Mouse (Mus musculus) testis, adult 2 months (tissue): ENCODE data around the gene Fcrls. TPM values are rescaled to one million over a fixed set of nuclear protein-coding genes. Genes with fewer than 3 reads are reported as not detected.

Experiments
- H3K27ac ChIP-seq: fragments of 200-500 bp; 2 replicates; pipeline ENCODE4 v1.5.1; 2012; ENCODE audit warnings: low read depth, low read length; ENCODE audit not compliant: control insufficient read depth, insufficient read depth
- H3K27me3 ChIP-seq: fragments of 200-500 bp; 2 replicates; pipeline ENCODE4 v1.6.1; 2012; ENCODE audit warnings: mild to moderate bottlenecking, low read length, moderate library complexity; ENCODE audit not compliant: control insufficient read depth, insufficient read depth
- H3K36me3 ChIP-seq: fragments of 200-500 bp; 2 replicates; pipeline ENCODE4 v1.6.1; 2012; ENCODE audit warnings: mild to moderate bottlenecking, low read length; ENCODE audit not compliant: control insufficient read depth, insufficient read depth
- H3K4me1 ChIP-seq: fragments of 200-500 bp; 2 replicates; pipeline ENCODE4 v1.6.1; 2012; ENCODE audit warnings: low read length; ENCODE audit not compliant: control insufficient read depth, insufficient read depth
- H3K4me3 ChIP-seq: fragments of 200-500 bp; 2 replicates; pipeline ENCODE4 v1.5.1; 2012; ENCODE audit warnings: low read depth, mild to moderate bottlenecking, low read length, moderate library complexity, mixed read lengths; ENCODE audit not compliant: control insufficient read depth
- CTCF ChIP-seq: fragments of 200-500 bp; IDR thresholded peaks from 2 replicates; pipeline ENCODE4 v1.5.1; 2012; ENCODE audit warnings: low read depth, mild to moderate bottlenecking, inconsistent platforms, low read length, moderate library complexity; ENCODE audit not compliant: control insufficient read depth, insufficient read depth, insufficient replicate concordance
- POLR2A ChIP-seq: fragments of 200-500 bp; IDR thresholded peaks from 2 replicates; pipeline ENCODE4 v1.6.1; 2012; ENCODE audit warnings: low read depth, mild to moderate bottlenecking, inconsistent platforms, low read length, moderate library complexity; ENCODE audit not compliant: control insufficient read depth
- polyA plus RNA-seq: library from polyadenylated mRNA; depleted of rRNA; stranded (reverse); fragments of >200 nt; gene quantifications from 2 replicates; pipeline ENCODE4 v1.2.3, GENCODE M21; 2012; rRNA removed

The Fcrls gene
- polyA plus RNA-seq, 1 experiment, result 0.65 TPM

DNA sequence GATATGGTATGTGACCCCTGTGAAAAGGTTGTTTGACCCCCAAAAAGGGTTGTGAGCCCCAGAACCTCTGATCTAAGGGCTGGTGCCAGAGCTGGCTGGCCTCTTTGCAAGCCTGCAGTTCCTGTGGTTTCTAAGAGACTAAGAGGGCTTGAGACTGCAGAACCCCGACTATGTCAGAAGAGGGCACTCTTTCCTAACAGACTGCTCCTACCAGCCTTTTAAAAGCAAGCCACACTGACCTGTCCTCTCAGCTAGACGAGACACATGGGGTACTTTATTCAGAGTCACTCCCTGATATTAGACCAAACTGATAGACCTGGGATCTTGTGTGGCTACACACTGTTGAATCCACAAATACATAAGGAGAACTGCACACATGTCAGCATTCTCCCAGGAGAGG is 19.9 kb downstream of the Fcrls start:
- Histone ChIP-seq H3K4me3 (no peak overlapping the region), H3K36me3 (no peaks in the 10 kb centered on the region), H3K27me3 (no peaks in the 10 kb centered on the region), H3K4me1 (no peaks in the 10 kb centered on the region; the same call in 1 of the 2 replicates), H3K27ac (no peak overlapping the region)
- TF ChIP-seq CTCF, result peak; percentile 21; the same call in 1 of the 2 replicates
- TF ChIP-seq POLR2A, result no peak

GRCm38 (mm10) chr3:87240909-87241308 is 22.6 kb downstream of the Fcrls start:
- H3K4me3 ChIP-seq, result no peak overlapping the region
- H3K27ac ChIP-seq, result no peak overlapping the region
- H3K27me3 ChIP-seq, result no peaks in the 10 kb centered on the region
- H3K4me1 ChIP-seq, result no peaks in the 10 kb centered on the region; the same call in 1 of the 2 replicates
- H3K36me3 ChIP-seq, result no peaks in the 10 kb centered on the region
- TF ChIP-seq POLR2A, result no peak
- TF ChIP-seq CTCF, result no peak

GRCm38 (mm10) chr3:87223636-87224035 is 39.9 kb downstream of the Fcrls start:
- TF ChIP-seq POLR2A, result no peak
- TF ChIP-seq CTCF, result no peak
- H3K4me3 ChIP-seq, result no peak overlapping the region
- no peaks in the 10 kb centered on the region for H3K4me1 ChIP-seq
- no peaks in the 10 kb centered on the region for H3K36me3 ChIP-seq
- H3K27ac ChIP-seq, result no peak overlapping the region
- H3K27me3 ChIP-seq, result no peaks in the 10 kb centered on the region

- no peaks in the 10 kb centered on the region for H3K36me3 ChIP-seq
- TF ChIP-seq POLR2A (no peak), CTCF (no peak)
- no peaks in the 10 kb centered on the region for H3K4me1 ChIP-seq
- no peaks in the 10 kb centered on the region for H3K27me3 ChIP-seq
- no peak overlapping the region for H3K27ac ChIP-seq
- no peak overlapping the region for H3K4me3 ChIP-seq
Observed at GRCm38 (mm10) chr3:87222346-87222745, 41.2 kb downstream of the Fcrls start.

DNA sequence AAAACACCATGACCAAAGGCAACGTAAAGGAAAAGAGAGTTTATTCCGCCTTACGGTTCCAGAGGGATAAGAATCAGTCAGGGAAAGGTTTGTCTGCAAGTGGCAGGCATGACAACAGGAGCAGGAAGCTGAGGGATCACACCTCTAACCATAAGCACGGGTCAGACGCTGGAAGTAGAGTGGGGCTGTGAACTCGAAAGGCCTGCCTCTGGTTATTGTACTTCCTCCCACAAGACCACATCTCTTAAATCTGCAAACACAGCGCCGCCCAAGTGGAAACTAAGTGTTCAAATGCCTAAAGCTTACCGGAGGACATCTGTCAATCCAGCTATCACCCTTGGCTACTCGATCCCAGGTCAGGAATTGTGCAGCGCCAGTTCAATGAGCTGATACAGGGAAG is 48.4 kb downstream of the Fcrls start:
- Histone ChIP-seq H3K27ac (no peak overlapping the region), H3K4me3 (no peak overlapping the region), H3K27me3 (no peaks in the 10 kb centered on the region), H3K36me3 (no peaks in the 10 kb centered on the region), H3K4me1 (no peaks in the 10 kb centered on the region)
- no peak for TF ChIP-seq POLR2A
- TF ChIP-seq CTCF, result no peak

GRCm38 (mm10) chr3:87214221-87214864 is 49.2 kb downstream of the Fcrls start:
- H3K4me1 ChIP-seq, result no peaks in the 10 kb centered on the region
- no peaks in the 10 kb centered on the region for H3K27me3 ChIP-seq
- peak overlapping the region; percentile 11; the same call in 1 of the 2 replicates for H3K4me3 ChIP-seq
- no peak overlapping the region for H3K27ac ChIP-seq
- TF ChIP-seq POLR2A (no peak), CTCF (no peak)
- H3K36me3 ChIP-seq, result no peaks in the 10 kb centered on the region

DNA sequence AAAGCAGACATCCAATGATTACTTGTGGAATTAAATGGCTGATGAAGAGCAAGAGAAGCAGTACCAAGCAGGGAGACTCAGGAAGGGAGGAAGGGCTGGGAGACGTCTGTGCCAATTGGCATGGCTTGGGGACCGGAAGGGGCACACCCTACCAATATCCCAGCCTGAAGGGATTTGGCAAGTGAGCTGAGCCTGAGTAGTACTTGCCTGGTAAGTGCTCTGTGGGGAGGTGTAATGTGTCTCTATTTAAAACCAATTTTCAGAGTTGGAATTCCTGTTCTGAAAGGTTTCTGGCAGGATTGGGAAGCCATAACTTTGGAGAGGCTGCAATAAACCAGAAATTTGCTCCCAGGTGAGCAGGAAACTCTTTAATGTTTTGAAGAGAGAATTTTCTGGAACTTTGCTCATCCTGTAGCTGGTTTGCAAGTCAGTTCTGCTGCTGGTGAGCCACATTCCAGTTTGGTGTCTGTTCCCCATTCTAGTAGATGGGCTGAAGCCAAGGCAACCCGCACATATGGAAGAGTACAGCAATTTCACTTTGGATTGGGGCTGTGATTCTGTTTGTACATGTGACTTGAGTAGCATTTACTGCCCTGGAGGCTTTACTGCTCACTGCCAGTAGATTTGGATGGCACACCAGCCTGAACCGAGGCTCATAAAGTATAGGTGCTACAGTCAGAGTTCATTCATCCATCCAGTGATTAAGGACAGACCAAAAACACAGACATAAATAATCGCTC is 57.0 kb downstream of the Fcrls start:
- H3K27me3 ChIP-seq, result no peaks in the 10 kb centered on the region
- no peak overlapping the region for H3K4me3 ChIP-seq
- H3K27ac ChIP-seq, result no peak overlapping the region
- TF ChIP-seq POLR2A (no peak), CTCF (no peak)
- H3K36me3 ChIP-seq, result no peaks in the 10 kb centered on the region
- H3K4me1 ChIP-seq, result no peaks in the 10 kb centered on the region

Other genes starting within 250 kb of the Fcrls start
- 1.5 and 1.8 TPM in 2 replicates for gene Kirrel, start 89.0 kb downstream of the Fcrls start, polyA plus RNA-seq
- gene Cd5l, start 94.1 kb upstream of the Fcrls start, polyA plus RNA-seq, result 6.9 and 7.0 TPM in 2 replicates
- gene Fcrl1, start 112.6 kb upstream of the Fcrls start, polyA plus RNA-seq, result 0.07 TPM in 1 of 2 replicates, not detected in the other
- gene Fcrl5, start 172.0 kb upstream of the Fcrls start, polyA plus RNA-seq, result not detected in 2 replicates